Mouse (Mus musculus): Measurements from ENCODE around the gene Ctnnd1.

- TF ChIP-seq CTCF (IDR thresholded peaks at IDR 0.05) (peak; percentile 84), EP300 (IDR thresholded peaks at IDR 0.05) (no peak)
These were observed 32.7 kb downstream of the Ctnnd1 start for GRCm38 (mm10) chr2:84617637-84618515.

Measured in lung, postnatal 0 days (tissue).